Mouse (Mus musculus) left cerebral cortex, adult 9 months (tissue): ENCODE measurements at regions not wholly inside any gene's neighbourhood (a gene's known extent, or its start where the extent isn't known, plus 50 kb on each side); places are given as distances from the start of the nearest gene placed in this dataset.
A peak's percentile ranks its signal among the peaks of the same experiment; 100 is the strongest.

Source experiments
- DNase-seq, 2 experiments: peaks; one replicate each; pipeline ENCODE4 v3.0.0; 2022; ENCODE audit warnings: low spot score in 2 of 2

- DNase-seq = no peak
These were observed 53.8 kb upstream of the Sept5 start for GRCm38 (mm10) chr16:18683556-18683955.

GRCm38 (mm10) chr16:18686044-18686761, 56.4 kb upstream of the Sept5 start:
- DNase-seq = no peak

- peak in 1 of 2 experiments; percentile 72 for DNase-seq
These were observed 57.2 kb upstream of the Sept5 start for GRCm38 (mm10) chr16:18686916-18687315.

GRCm38 (mm10) chr16:18687367-18687766, 57.6 kb upstream of the Sept5 start:
- DNase-seq = peak in 1 of 2 experiments; percentile 44

- no peak for DNase-seq
These were observed 65.8 kb upstream of the Sept5 start for GRCm38 (mm10) chr16:18695596-18695995.

GRCm38 (mm10) chr16:18696074-18696819, 66.5 kb upstream of the Sept5 start:
- DNase-seq = peak in 1 of 2 experiments; percentile 83

- DNase-seq = no peak
These were observed 67.0 kb upstream of the Sept5 start for GRCm38 (mm10) chr16:18696820-18697168.

- DNase-seq = no peak
These were observed 72.5 kb upstream of the Cldn5 start for GRCm38 (mm10) chr16:18704126-18704525.

GRCm38 (mm10) chr16:18705028-18705648, 71.5 kb upstream of the Cldn5 start:
- DNase-seq = no peak

- DNase-seq = no peak
These were observed 65.0 kb upstream of the Cldn5 start for GRCm38 (mm10) chr16:18711637-18712125.

- no peak for DNase-seq
These were observed 63.6 kb upstream of the Cldn5 start for GRCm38 (mm10) chr16:18713017-18713416.

GRCm38 (mm10) chr16:18715381-18715780, 61.3 kb upstream of the Cldn5 start:
- no peak for DNase-seq

GRCm38 (mm10) chr16:18718040-18718439, 58.6 kb upstream of the Cldn5 start:
- no peak for DNase-seq

GRCm38 (mm10) chr16:18720433-18721233, 56.0 kb upstream of the Cldn5 start:
- no peak for DNase-seq

- no peak for DNase-seq
These were observed 53.3 kb upstream of the Cldn5 start for GRCm38 (mm10) chr16:18723186-18723843.

GRCm38 (mm10) chr16:18723874-18724273, 52.8 kb upstream of the Cldn5 start:
- no peak for DNase-seq

- no peak for DNase-seq
These were observed 51.9 kb upstream of the Cldn5 start for GRCm38 (mm10) chr16:18724706-18725105.
